Mouse (Mus musculus) heart, embryonic 11.5 days (tissue): ENCODE data around the gene Rtn1. TPM values are rescaled to one million over a fixed set of nuclear protein-coding genes. Genes with fewer than 3 reads are reported as not detected.

Source experiments
- ATAC-seq: fragments of 200-750 bp; cut with Nextera tagmentation; replicated peaks from 2 replicates; pipeline ENCODE4 v1.8.0; 2017; ENCODE audit warnings: moderate library complexity; ENCODE audit not compliant: insufficient number of reproducible peaks, low FRiP score, low TSS enrichment
- H3K27ac ChIP-seq: fragments of 300-500 bp; sonication (generic); 2 replicates; pipeline ENCODE4 v1.5.1; 2014; ENCODE audit warnings: mild to moderate bottlenecking, low read depth, low read length
- H3K27me3 ChIP-seq: fragments of 300-500 bp; sonication (generic); 2 replicates; pipeline ENCODE4 v1.6.1; 2014; ENCODE audit warnings: mild to moderate bottlenecking, low read length, mixed read lengths; ENCODE audit not compliant: control insufficient read depth, insufficient read depth
- H3K36me3 ChIP-seq: fragments of 300-500 bp; sonication (generic); 2 replicates; pipeline ENCODE4 v1.6.1; 2014; ENCODE audit warnings: mild to moderate bottlenecking, low read length, moderate library complexity, mixed read lengths; ENCODE audit not compliant: control insufficient read depth, insufficient read depth
- H3K4me1 ChIP-seq: fragments of 300-500 bp; sonication (generic); 2 replicates; pipeline ENCODE4 v1.6.1; 2014; ENCODE audit warnings: low read length; ENCODE audit not compliant: control insufficient read depth, insufficient read depth
- H3K4me2 ChIP-seq: fragments of 300-500 bp; sonication (generic); 2 replicates; pipeline ENCODE4 v1.6.1; 2014; ENCODE audit warnings: mild to moderate bottlenecking, moderate library complexity
- H3K4me3 ChIP-seq: fragments of 300-500 bp; sonication (generic); 2 replicates; pipeline ENCODE4 v1.5.1; 2014; ENCODE audit warnings: low read depth, low read length
- H3K9ac ChIP-seq: fragments of 300-500 bp; sonication (generic); 2 replicates; pipeline ENCODE4 v1.6.1; 2014; ENCODE audit warnings: mild to moderate bottlenecking, low read depth, low read length, moderate library complexity
- H3K9me3 ChIP-seq: fragments of 300-500 bp; sonication (generic); replicated peaks from 2 replicates; pipeline ENCODE4 v1.6.1; 2016; ENCODE audit warnings: low read length; ENCODE audit not compliant: control insufficient read depth
- WGBS: fragments of 180-500 bp; shearing (Covaris S2); extraction: QIAGEN DNeasy Blood & Tissue Kit; methylation state at CpG from one replicate; pipeline ENCODE4 v1.1.7; 2014; ENCODE audit not compliant: insufficient replicate concordance; 5-methylcytosine and 5-hydroxymethylcytosine counted together
- polyA plus RNA-seq: library from polyadenylated mRNA; unstranded; fragments of >200 nt; fragmentation: Nextera tagmentation; extraction: Ambion mirVana; gene quantifications from 2 replicates; pipeline ENCODE4 v1.2.1, GENCODE M21; 2014

Gene Rtn1
- polyA plus RNA-seq, 1 experiment from 2014 or later = 20.1 TPM

DNA sequence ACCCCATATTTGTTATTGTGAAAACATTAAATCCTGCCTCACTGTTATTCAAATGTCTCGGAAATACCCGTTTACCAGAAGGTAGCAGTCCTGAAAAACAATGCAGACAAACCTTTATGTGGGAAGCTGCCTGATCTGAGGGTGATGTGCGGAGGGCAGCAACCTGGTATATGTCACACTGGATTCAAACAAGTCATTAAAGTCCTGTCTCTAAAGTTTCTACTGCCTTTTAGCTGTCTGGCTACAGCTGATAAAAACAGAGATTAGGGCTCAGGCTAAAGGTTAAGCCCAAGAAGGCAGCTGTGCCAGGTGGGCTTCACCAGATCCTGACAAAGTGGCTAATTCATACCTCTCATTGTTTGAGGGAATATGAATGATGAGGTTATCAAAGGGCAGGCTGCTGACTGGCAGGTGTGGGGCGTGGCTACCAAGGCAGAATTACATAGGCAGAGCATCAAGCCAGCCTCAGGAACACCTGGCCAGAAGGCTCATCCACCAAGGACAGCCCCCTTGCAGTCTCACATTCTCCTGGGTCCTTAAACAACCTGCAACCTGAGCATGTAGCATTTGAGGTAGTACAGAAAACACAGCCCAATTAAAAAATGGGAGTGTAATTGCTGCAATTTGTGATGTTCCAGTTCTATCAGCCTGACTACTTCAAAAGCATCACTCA is 121.4 kb downstream of the Rtn1 start:
- WGBS = 60% methylated on average over 4 of the region's 4 CpGs
- H3K4me1 ChIP-seq = no peaks in the 10 kb centered on the region

DNA sequence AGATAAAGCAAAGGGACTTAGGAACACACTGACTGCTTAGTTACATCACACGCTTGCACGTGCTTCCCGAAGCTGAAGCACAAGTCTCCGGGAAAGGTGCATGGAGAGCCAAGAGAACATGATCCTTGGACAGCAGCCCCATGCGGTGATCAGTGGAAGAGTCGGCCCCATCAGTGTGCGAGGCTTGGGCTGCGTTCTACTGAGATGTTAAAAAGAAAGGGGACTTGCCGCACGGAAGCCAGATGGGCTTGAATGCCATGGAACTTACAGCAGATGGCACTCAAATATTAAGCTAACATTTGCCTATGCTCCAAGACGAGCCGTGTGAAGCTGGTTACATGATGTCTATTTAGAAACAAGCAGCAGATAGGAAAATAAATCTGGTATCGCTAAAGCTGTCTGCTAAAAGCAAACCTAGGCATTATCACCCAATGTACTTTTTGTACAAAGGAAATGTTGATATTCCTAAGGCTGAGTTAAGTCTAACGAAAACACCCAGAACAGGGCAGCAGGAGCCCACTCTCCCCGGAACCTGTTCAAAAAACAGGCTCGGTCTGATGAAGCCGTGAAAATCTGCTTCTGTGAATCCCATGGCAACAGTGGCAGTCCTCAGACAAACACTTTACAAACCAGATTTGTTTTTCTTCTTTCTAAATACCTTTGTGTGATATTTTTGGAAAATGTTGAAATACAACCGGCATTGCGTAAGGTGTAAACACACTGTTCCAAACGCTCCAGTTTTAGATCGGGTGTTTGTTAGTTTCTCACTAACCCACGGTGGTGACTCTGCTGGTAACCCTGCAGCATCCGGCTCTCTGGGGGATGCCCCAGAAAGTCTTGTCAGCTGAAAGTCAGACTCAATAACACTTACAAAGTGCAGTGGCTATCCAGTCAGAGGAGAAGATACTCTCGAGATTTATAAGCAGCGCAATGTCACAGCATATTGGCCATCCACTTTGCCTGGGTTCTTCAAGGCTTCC is 123.2 kb downstream of the Rtn1 start:
- Histone ChIP-seq H3K9me3 (no peaks in the 10 kb centered on the region), H3K36me3 (no peaks in the 10 kb centered on the region), H3K4me1 (no peaks in the 10 kb centered on the region), H3K9ac (no peak overlapping the region), H3K4me3 (no peak overlapping the region), H3K27me3 (no peaks in the 10 kb centered on the region), H3K27ac (no peak overlapping the region), H3K4me2 (no peak overlapping the region)
- WGBS = 78% methylated on average over 25 of the region's 25 CpGs
- no peak for ATAC-seq

More for the DNA sequence above, 121.4 kb downstream of the Rtn1 start:
- no peaks in the 10 kb centered on the region for H3K36me3 ChIP-seq
- no peak for ATAC-seq
- no peaks in the 10 kb centered on the region for H3K27me3 ChIP-seq
- H3K4me2 ChIP-seq = no peak overlapping the region
- no peak overlapping the region for H3K27ac ChIP-seq
- no peaks in the 10 kb centered on the region for H3K9me3 ChIP-seq
- no peak overlapping the region for H3K9ac ChIP-seq
- H3K4me3 ChIP-seq = no peak overlapping the region

DNA sequence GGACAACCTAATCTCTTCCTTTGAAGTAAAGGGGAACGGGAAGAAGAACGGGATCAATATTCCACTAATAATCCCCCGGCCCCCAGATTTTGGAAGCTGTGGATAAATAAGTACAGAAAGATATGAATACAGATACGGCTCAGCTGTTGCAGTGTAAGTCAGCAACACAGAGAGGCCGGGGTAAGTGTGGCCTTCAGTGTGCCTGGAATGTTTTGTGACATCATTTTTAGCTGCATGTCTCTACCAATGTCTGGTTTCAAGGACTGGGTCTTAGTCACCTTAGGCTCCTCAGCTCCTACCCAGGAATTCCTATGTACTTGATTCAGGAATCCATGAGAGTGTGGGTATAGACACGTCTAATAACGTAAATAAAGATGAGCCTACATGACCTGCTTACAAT is 124.3 kb downstream of the Rtn1 start:
- Histone ChIP-seq H3K27me3 (no peaks in the 10 kb centered on the region), H3K4me3 (no peak overlapping the region), H3K27ac (no peak overlapping the region), H3K9ac (no peak overlapping the region), H3K4me2 (no peak overlapping the region), H3K4me1 (no peaks in the 10 kb centered on the region), H3K9me3 (no peaks in the 10 kb centered on the region), H3K36me3 (no peaks in the 10 kb centered on the region)
- no peak for ATAC-seq
- 77% methylated on average over 7 of the region's 7 CpGs for WGBS

DNA sequence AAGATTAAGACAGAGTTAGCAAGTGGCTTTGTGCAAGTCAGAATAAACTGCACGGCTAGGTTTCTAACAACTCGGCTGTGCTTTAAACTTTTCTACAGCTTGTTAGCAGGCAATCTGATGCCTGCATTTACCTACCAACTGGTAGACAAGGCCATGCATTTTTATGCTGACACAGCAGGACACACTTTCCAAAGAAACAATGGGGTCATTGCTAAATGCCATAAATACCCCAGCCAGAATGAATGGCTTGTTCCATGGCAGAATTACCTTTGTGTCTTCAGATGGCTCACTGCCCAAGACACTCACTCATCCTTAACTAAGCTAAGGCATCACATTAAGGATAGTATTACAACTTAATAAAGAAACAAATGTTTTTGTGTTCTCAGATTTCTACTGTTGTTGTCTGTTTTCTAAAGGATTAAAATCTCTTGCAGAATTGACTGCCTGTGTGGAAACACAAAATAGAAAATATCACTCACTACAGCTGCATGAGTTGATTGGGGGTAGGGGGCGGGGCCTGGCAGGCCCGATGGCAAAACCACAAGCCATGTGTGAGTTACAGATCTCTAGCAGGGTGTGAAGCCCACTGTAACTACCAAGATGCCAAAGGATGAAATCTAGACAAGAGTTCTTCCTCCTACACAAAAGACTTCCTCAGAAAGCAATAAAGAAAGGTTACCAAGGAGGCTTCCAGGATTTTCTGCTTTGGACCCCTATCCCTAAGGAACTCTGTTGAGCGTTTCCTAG is 129.6 kb downstream of the Rtn1 start:
- Histone ChIP-seq H3K4me1 (no peaks in the 10 kb centered on the region), H3K9me3 (no peaks in the 10 kb centered on the region), H3K9ac (no peak overlapping the region), H3K36me3 (no peaks in the 10 kb centered on the region), H3K4me2 (no peak overlapping the region), H3K27ac (no peak overlapping the region), H3K4me3 (no peak overlapping the region), H3K27me3 (no peaks in the 10 kb centered on the region)
- no peak for ATAC-seq
- 83% methylated on average over 5 of the region's 5 CpGs for WGBS

DNA sequence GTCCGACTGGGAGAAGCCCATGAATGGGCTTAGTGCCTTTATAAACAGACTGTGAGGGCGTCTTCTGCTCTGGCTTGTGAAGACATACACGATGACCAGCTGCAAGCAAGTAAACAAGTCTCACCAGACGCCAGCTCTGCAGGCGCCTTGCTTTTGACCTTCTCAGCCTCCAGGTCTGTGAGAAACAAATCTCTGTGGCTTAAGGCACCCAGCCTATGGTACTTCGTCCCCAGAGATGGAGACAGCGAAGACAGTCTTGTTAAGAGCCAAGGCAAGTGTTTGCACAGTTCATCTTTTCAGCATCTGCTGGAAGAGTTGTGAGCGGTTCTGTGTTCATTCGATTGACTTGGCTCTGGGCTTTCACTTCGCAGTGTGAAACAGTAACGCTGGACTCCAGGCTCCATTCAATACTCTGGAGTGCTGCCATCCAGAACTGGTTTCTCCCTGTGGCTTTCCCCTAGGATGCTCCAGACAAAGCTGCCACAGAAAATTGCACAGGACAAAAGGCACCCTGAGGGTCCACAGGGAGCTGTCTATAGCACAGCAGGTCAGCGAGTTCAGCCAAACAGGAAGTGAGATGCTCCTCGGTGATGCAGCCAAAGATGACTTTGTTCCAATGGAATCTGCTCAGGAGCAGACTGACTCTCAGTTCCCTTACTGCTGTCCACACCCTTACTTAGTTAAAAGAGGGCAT is 135.0 kb downstream of the Rtn1 start:
- Histone ChIP-seq H3K27me3 (no peaks in the 10 kb centered on the region), H3K9ac (no peak overlapping the region), H3K36me3 (no peaks in the 10 kb centered on the region), H3K9me3 (no peaks in the 10 kb centered on the region), H3K4me1 (no peaks in the 10 kb centered on the region), H3K4me2 (no peak overlapping the region), H3K4me3 (no peak overlapping the region), H3K27ac (no peak overlapping the region)
- WGBS = 72% methylated on average over 13 of the region's 13 CpGs
- ATAC-seq = no peak

DNA sequence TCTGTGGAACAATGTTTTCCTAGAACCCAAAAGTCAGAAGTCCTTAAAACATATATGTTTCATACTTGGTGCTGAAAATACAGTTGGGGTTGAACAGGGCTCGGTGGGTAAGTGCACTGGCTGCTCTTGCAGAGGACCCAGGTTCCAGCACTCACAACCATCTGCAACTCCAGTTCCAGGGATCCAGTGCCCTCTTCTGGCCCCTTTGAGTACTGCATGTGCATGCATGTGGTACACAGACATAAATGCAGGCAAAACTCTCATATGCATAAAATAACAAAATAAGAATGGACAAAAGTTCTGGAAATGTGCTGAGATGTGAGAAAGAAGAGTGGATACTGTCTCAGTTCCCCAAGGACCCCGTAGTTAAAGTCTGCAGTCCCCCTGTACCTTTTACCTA is 141.2 kb downstream of the Rtn1 start:
- Histone ChIP-seq H3K9me3 (no peaks in the 10 kb centered on the region), H3K27me3 (no peaks in the 10 kb centered on the region), H3K36me3 (no peaks in the 10 kb centered on the region), H3K27ac (no peak overlapping the region), H3K4me2 (no peak overlapping the region), H3K4me1 (no peaks in the 10 kb centered on the region), H3K4me3 (no peak overlapping the region), H3K9ac (no peak overlapping the region)
- ATAC-seq = no peak
- 74% methylated on average over 2 of the region's 2 CpGs for WGBS

DNA sequence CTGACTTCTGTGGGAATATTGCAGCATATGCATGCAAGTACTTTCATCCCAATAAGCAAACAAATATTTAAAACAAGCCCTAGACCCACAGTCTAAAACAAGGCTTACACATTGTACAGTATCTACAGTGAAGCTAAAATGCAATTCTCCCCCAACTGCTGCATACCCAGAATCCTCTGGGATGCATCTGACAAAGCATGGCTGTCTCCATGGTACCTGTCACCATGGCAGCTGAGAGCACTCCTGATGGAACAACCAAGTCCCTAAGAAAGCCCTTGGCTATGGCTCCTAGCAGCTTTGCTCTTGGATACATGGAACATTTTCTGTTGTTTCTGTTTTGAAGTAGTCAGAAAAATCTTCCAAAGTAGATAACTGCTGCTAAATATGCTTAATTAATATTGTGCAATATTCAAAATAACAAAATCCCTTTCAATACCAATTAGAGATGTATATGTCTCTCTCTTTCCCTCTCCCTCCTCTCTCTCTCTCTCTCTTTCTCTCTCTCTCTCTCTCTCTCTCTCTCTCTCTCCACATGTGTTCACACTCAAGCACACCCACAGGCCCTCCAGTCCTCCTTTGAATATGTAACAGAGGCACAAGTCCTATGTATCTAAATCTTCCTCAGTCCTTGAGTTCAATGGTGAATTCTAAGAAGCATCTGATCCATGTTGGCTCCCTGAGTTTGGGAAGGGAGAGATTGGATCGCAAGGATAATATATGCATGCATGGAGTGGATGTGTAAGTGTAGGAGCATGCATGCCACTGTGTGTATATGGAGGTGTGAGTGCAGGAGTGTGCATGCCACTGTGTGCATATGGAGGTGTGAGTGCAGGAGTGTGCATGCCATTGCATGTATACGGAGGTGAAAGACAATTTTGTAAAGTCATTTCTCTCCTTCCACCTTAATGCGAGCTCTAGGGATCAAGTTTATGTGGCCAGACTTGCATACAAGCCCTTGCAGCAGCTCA is 143.3 kb downstream of the Rtn1 start:
- Histone ChIP-seq H3K27ac (no peak overlapping the region), H3K36me3 (no peaks in the 10 kb centered on the region), H3K4me2 (no peak overlapping the region), H3K9ac (no peak overlapping the region), H3K4me1 (no peaks in the 10 kb centered on the region), H3K9me3 (no peaks in the 10 kb centered on the region), H3K4me3 (no peak overlapping the region), H3K27me3 (no peaks in the 10 kb centered on the region)
- no peak for ATAC-seq
- WGBS = 82% methylated on average over 3 of the region's 3 CpGs
